Mouse (Mus musculus) lung, embryonic 14.5 days (tissue): ENCODE results near the gene Cd5l. TPM values are rescaled to one million over a fixed set of nuclear protein-coding genes. Genes with fewer than 3 reads are reported as not detected.
"Not testable (repeated sequence)": the region's sequence is repeated elsewhere in the genome, so short reads cannot be mapped to it uniquely, and the experiment has no call there.

Source experiments
- ATAC-seq: fragments of 200-750 bp; cut with Nextera tagmentation; 2 replicates; pipeline ENCODE4 v1.8.0; 2017; ENCODE audit warnings: mild to moderate bottlenecking, moderate TSS enrichment, moderate library complexity; ENCODE audit not compliant: insufficient read depth
- DNase-seq: peaks from one replicate; pipeline ENCODE4 v3.0.0-alpha.2; 2015
- H3K27ac ChIP-seq: fragments of 300-500 bp; sonication (generic); 2 replicates; pipeline ENCODE4 v1.5.1; 2014; ENCODE audit warnings: low read depth, mild to moderate bottlenecking, moderate library complexity
- H3K27me3 ChIP-seq: fragments of 300-500 bp; sonication (generic); 2 replicates; pipeline ENCODE4 v1.6.1; 2014; ENCODE audit warnings: low read length, control low read depth; ENCODE audit not compliant: insufficient read depth
- H3K36me3 ChIP-seq: fragments of 300-500 bp; sonication (generic); 2 replicates; pipeline ENCODE4 v1.6.1; 2014; ENCODE audit warnings: control low read depth; ENCODE audit not compliant: insufficient read depth
- H3K4me1 ChIP-seq: fragments of 300-500 bp; sonication (generic); 2 replicates; pipeline ENCODE4 v1.6.1; 2014; ENCODE audit warnings: antibody characterized with exemption, control low read depth; ENCODE audit not compliant: insufficient read depth
- H3K4me2 ChIP-seq: fragments of 300-500 bp; sonication (generic); 2 replicates; pipeline ENCODE4 v1.6.1; 2014; ENCODE audit warnings: mild to moderate bottlenecking
- H3K4me3 ChIP-seq: fragments of 300-500 bp; sonication (generic); 2 replicates; pipeline ENCODE4 v1.5.1; 2014; ENCODE audit warnings: low read depth, low read length
- H3K9ac ChIP-seq: fragments of 300-500 bp; sonication (generic); 2 replicates; pipeline ENCODE4 v1.6.1; 2014
- H3K9me3 ChIP-seq: fragments of 300-500 bp; sonication (generic); 2 replicates; pipeline ENCODE4 v1.6.1; 2016; ENCODE audit warnings: low read depth, low read length, control low read depth
- CTCF ChIP-seq: IDR thresholded peaks from 2 replicates; pipeline ENCODE4 v1.5.1; 2016; ENCODE audit warnings: antibody characterized with exemption, low read depth
- WGBS: fragments of 180-500 bp; shearing (Covaris S2); extraction: QIAGEN DNeasy Blood & Tissue Kit; methylation state at CpG from one replicate; pipeline ENCODE4 v1.1.7; 2014; 5-methylcytosine and 5-hydroxymethylcytosine counted together
- polyA plus RNA-seq: library from polyadenylated mRNA; unstranded; fragments of >200 nt; fragmentation: Nextera tagmentation; extraction: Ambion mirVana; gene quantifications from 2 replicates; pipeline ENCODE4 v1.2.1, GENCODE M21; 2014

Cd5l gene
- polyA plus RNA-seq, 1 experiment from 2014 or later, result 0.12 TPM

DNA sequence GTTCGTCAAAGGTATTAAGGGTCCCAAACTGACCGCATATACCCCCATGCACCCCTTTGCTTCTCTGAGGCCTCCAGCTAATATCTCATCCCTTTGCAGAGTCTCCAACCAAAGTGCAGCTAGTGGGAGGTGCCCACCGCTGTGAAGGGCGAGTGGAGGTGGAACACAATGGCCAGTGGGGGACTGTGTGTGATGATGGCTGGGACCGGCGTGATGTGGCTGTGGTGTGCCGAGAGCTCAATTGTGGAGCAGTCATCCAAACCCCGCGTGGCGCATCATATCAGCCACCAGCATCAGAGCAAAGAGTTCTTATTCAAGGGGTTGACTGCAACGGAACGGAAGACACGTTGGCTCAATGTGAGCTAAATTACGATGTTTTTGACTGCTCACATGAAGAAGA lies 8.0 kb downstream of the Cd5l start:
- H3K4me1 ChIP-seq, result no peaks in the 10 kb centered on the region
- H3K27me3 ChIP-seq, result no peaks in the 10 kb centered on the region
- H3K9ac ChIP-seq, result no peak overlapping the region
- H3K27ac ChIP-seq, result no peak overlapping the region
- H3K9me3 ChIP-seq, result no peaks in the 10 kb centered on the region
- H3K36me3 ChIP-seq, result no peaks in the 10 kb centered on the region
- H3K4me3 ChIP-seq, result no peak overlapping the region
- no peak for DNase-seq
- TF ChIP-seq CTCF, result no peak
- no peak overlapping the region for H3K4me2 ChIP-seq
- ATAC-seq, result no peak
- 88% methylated on average over 14 of the region's 14 CpGs for WGBS

- Histone ChIP-seq H3K27me3 (no peaks in the 10 kb centered on the region), H3K4me1 (no peaks in the 10 kb centered on the region), H3K36me3 (no peaks in the 10 kb centered on the region), H3K9me3 (no peaks in the 10 kb centered on the region), H3K9ac (no peak overlapping the region), H3K4me3 (no peak overlapping the region), H3K27ac (no peak overlapping the region), H3K4me2 (no peak overlapping the region)
- ATAC-seq, result no peak
- DNase-seq, result no peak
- WGBS, result 73% methylated on average over 10 of the region's 10 CpGs
- TF ChIP-seq CTCF, result no peak
Measured at GRCm38 (mm10) chr3:87367511-87367910, 9.8 kb downstream of the Cd5l start.

DNA sequence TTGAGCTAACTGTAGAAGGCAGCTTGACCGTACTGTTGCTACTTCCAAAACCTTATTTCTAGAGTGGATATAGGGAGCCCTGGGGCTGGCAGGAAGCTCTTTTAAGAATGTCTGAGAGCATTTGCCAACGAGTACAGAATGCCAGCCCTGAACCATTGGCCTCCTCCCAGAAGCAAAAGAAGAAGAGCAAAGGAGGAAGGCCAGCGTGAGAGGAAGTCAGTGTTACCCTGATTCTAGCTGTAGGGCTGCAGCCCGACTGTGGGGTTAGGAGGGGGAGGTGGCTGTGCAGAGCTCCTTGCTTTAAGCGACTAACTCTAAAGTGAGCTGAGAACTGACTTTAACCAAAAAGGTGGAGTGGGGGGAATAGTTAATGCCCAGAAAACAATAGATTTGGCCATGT lies 11.5 kb downstream of the Cd5l start:
- no peak overlapping the region for H3K4me3 ChIP-seq
- no peak overlapping the region for H3K9ac ChIP-seq
- TF ChIP-seq CTCF, result no peak
- H3K4me2 ChIP-seq, result no peak overlapping the region
- no peaks in the 10 kb centered on the region for H3K9me3 ChIP-seq
- DNase-seq (no peak), ATAC-seq (no peak)
- WGBS, result 63% methylated on average over 5 of the region's 5 CpGs
- H3K4me1 ChIP-seq, result peaks cover under 1% of the 10 kb centered on the region; the same call in 1 of the 2 replicates
- H3K27me3 ChIP-seq, result no peaks in the 10 kb centered on the region
- H3K36me3 ChIP-seq, result no peaks in the 10 kb centered on the region
- H3K27ac ChIP-seq, result no peak overlapping the region

GRCm38 (mm10) chr3:87376195-87377165 lies 18.8 kb downstream of the Cd5l start, which contains the start of gene Fcrl1:
Fcrl1 (plus strand) TSS chr3:87376387.
- ATAC-seq (no peak), DNase-seq (no peak)
- H3K4me2 ChIP-seq, result no peak within 1 kb of the TSS
- no peak within 1 kb of the TSS for H3K27ac ChIP-seq
- no peaks in the 10 kb centered on the region for H3K36me3 ChIP-seq
- H3K9ac ChIP-seq, result no peak within 1 kb of the TSS
- WGBS, result 48% methylated on average over 18 of the region's 18 CpGs
- no peaks in the 10 kb centered on the region for H3K27me3 ChIP-seq
- H3K9me3 ChIP-seq, result no peaks in the 10 kb centered on the region
- H3K4me3 ChIP-seq, result no peak within 1 kb of the TSS
- TF ChIP-seq CTCF, result no peak
- H3K4me1 ChIP-seq, result peaks cover 6% of the 10 kb centered on the region

- DNase-seq (no peak), ATAC-seq (no peak)
- H3K9me3 ChIP-seq, result no peaks in the 10 kb centered on the region
- H3K4me3 ChIP-seq, result no peak overlapping the region
- peaks cover 6% of the 10 kb centered on the region for H3K4me1 ChIP-seq
- no peaks in the 10 kb centered on the region for H3K27me3 ChIP-seq
- H3K27ac ChIP-seq, result no peak overlapping the region
- H3K36me3 ChIP-seq, result no peaks in the 10 kb centered on the region
- H3K4me2 ChIP-seq, result no peak overlapping the region
- no peak for TF ChIP-seq CTCF
- 40% methylated on average over 3 of the region's 3 CpGs for WGBS
- H3K9ac ChIP-seq, result no peak overlapping the region
Measured at GRCm38 (mm10) chr3:87377228-87377627, 19.5 kb downstream of the Cd5l start.

DNA sequence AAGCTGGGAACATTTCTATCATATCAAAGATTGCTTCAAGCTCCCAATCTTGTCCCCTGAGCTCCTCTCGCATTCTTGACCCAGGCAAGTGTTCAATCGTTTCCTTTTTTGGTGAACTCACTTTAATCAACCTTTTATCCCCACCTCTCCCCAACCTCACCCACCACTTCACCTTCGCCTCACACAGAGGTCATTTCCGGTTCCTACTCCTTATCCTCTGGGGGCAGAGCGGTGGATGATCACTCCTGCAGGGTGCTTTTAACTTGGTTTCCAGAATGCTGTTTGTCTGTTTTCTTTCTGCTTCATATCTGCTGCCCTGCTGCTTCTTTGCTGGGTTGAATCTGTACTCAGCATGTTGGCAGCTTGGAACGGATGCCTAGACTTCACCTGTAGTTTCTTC lies 20.0 kb downstream of the Cd5l start:
- Histone ChIP-seq H3K9ac (no peak overlapping the region), H3K4me3 (no peak overlapping the region), H3K36me3 (no peaks in the 10 kb centered on the region), H3K9me3 (no peaks in the 10 kb centered on the region), H3K27me3 (no peaks in the 10 kb centered on the region), H3K4me2 (no peak overlapping the region), H3K27ac (no peak overlapping the region), H3K4me1 (peaks cover 6% of the 10 kb centered on the region)
- TF ChIP-seq CTCF, result no peak
- DNase-seq (no peak), ATAC-seq (no peak)
- 37% methylated on average over 6 of the region's 6 CpGs for WGBS

- not testable (repeated sequence) for H3K4me3 ChIP-seq, H3K36me3 ChIP-seq, DNase-seq, H3K9me3 ChIP-seq, H3K27me3 ChIP-seq, H3K4me1 ChIP-seq, H3K9ac ChIP-seq, H3K27ac ChIP-seq, H3K4me2 ChIP-seq, ATAC-seq
- 82% methylated on average over 2 of the region's 2 CpGs for WGBS
Measured at GRCm38 (mm10) chr3:87379641-87380315, 22.1 kb downstream of the Cd5l start.
